Mouse (Mus musculus) G1E-ER4 (cell line): ENCODE results near the gene Actl6b. TPM values are rescaled to one million over a fixed set of nuclear protein-coding genes. Genes with fewer than 3 reads are reported as not detected.

Experiments used
- GATA1 ChIP-seq: IDR thresholded peaks from one replicate; pipeline ENCODE4 v1.8.0; 2012; ENCODE audit warnings: low read length, inconsistent platforms
- polyA plus RNA-seq: library from polyadenylated mRNA; stranded (reverse); fragments of >175 nt; gene quantifications from 2 replicates; pipeline ENCODE4 v1.2.3, GENCODE M21; 2012

Gene Actl6b
- not detected in 2 replicates for polyA plus RNA-seq

DNA sequence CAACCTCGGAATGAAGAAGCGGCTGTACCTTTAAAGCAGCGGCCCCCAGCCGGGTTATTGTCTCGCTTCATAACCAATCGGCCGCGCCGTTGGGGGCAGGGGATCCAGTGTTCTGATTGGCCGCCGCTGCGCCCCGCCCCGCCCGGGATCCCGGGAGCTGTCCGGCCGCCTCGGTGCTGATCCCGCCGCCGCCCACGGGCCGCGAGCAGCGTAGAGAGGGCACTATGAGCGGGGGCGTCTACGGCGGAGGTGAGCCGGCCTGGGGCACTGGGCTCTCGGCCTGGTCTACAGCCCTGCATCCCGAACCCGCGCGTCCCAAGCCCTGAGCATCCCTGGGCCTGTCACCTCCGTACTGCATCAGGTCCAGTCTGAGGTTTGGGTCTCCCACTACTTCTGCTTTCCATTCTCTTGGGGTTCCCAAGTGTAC lies at the start of gene Actl6b:
Gene Actl6b, plus strand, starts transcription at position 107 of the 427 bp plus-strand sequence.
- TF ChIP-seq GATA1: no peak

DNA sequence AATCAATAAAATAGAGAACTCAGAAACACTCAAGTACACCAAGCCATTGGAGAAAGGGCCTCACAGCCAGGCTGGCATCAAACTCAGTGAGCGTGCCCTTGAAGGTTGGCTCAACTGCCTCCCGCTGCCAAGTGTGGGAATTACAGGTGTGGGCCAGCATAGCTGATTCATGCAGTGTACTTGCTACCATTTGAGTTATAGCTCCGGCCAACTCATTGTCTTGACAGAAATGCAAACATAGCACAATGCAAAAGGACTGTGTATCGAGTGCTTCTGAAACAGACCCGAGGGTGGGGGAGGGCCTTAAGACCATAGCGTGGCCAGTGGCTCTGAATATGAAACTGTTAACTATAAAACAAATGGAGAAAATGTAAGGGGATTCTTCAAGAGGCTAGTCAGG lies 49.3 kb upstream of the Actl6b start:
- no peak for TF ChIP-seq GATA1

DNA sequence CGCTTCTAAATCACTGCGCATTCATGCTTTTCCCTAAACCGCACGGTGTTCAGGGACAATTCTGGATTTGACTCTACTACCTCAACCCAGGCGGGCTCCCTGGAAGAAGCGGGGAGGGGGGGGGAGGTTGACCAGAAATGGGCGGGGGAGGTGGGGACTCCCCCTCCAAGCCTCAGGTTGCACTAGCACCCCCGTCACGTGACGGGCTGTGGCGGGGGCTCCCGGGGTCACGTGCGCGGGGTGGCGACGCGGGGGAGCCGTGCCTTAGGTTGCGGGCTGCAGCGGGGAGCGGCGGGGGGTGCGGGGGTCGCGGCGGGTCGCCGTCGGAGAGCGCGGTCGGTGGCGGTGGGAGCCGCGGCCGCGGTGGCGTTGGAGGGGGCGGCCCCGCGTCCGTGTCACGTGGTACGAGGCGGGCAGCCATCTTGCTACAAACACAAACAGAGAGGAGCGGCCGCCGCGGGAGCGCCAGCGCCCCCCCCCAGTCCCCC lies 43.3 kb upstream of the Actl6b start:
- no peak for TF ChIP-seq GATA1

GRCm38 (mm10) chr5:137510573-137511390 lies 42.5 kb upstream of the Actl6b start:
- TF ChIP-seq GATA1: no peak

DNA sequence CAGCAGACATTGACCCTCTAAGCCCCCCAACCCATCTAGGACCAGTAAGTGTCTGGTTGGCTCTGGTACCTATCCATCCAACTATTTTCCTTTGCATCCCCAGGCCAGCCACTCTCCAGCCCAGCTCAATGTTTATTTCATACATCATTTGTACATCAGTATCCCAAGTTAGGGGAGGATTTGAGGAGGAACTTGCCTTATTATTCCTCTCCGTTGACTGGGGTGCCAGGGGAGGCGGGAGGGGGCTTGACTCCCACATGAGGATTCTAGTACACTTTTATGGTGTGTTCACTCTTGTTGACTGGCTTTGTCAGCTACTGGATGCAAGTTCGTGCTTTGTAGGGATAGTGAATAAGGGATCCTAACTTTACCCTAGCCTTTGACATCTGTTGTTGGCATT lies 41.6 kb upstream of the Actl6b start:
- TF ChIP-seq GATA1: no peak

GRCm38 (mm10) chr5:137512847-137513794 lies 40.2 kb upstream of the Actl6b start:
- no peak for TF ChIP-seq GATA1

- TF ChIP-seq GATA1: no peak
Observed at GRCm38 (mm10) chr5:137513951-137514721, 39.2 kb upstream of the Actl6b start.

DNA sequence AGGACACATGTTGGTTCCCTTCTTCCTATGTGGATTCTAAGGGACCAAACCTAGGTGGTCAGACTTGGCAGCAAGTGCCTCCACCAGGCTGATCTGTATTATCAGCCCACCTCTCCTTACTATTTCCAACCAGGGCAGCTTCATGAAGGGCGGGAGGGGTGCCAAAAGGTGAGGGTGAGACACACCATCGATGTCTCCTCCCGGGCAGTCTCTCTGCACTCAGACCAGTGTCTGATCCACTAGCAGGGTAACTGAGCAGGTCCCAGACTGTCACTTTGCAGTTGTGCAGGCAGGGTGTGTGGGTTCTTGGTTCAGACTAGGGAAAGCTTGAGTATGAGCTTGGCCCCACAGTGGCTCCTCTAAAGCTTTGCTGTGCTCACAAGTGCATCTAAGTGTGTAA lies 38.5 kb upstream of the Actl6b start:
- TF ChIP-seq GATA1: no peak

DNA sequence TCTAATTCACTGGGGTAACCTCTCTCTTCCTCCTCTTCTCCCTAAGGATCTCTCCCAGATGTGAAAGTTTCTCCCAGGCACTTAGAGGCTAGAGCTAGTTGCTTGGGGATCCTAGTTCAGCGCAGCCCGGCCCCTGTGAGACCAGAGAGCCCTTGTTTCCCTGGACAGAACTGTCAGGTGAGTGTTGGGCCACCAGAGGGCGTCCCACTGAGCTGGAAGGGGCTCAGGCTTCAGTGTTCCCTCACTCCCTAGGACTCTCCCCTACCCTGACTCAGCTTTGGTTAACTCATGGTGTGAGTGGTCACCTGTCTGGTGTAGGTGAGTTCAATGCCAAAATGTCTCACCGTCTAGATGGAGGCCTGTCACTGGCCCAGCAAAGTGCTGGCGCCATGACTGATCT lies 34.9 kb upstream of the Actl6b start, which contains the start of gene Gigyf1:
Gene Gigyf1, plus strand, starts transcription at position 113 of the 400 bp plus-strand sequence.
- no peak for TF ChIP-seq GATA1

DNA sequence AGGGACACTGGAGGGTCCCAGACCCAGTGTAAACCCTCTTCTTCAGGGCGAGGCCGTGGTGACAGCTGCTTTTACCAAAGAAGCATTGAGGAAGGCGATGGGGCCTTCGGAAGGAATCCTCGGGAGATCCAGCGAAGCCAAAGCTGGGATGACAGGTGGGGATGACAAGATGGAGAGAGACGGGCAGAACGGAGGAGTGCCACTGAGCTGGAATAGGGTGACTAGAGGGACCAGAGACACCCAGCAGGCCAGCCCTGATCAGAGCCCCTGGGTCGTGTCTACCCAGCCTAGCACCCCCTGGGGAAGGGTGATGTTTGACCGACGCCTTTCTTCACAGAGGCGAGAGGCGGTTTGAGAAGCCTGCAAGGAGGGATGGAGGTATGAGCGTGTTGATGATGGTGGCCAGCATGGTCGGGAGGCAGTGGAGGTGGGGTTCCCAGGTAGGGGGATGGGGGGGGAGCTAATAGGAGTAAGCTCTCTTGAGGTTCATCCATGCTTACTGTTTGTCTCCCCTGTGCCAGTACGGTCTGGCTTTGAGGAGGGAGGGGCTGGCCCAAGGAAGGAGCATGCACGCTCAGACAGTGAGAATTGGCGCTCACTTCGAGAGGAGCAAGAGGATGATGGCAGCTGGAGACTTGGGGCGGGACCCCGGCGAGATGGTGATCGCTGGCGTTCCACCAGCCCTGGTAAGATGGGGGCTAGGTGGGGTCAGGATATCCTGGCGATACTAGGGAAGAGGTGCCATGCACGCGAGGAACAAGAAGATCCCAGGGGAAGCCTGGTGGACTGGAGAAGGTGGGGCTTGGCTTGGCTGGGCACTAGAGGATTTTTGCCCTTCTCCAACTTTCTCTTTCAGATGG lies 33.4 kb upstream of the Actl6b start:
- TF ChIP-seq GATA1: no peak

DNA sequence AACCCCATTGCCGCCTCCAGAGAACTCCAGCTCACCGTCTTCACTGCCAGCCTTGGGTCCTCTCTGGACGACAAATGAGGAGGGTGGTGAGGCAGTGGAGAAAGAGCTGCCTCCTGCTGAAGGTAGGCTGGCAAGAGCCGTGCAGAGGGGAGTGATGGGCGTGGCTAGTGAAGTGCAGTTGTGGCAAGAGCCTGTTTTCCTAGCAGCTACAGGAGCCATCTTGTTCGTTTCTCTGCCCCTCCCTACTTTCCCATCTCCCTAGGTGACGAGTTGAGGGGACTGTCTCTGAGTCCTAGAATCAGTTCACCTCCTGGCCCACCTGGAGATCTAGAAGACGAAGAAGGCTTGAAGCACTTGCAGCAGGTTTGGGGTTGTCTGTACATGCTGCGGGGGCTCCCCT lies 31.5 kb upstream of the Actl6b start:
- TF ChIP-seq GATA1: no peak

DNA sequence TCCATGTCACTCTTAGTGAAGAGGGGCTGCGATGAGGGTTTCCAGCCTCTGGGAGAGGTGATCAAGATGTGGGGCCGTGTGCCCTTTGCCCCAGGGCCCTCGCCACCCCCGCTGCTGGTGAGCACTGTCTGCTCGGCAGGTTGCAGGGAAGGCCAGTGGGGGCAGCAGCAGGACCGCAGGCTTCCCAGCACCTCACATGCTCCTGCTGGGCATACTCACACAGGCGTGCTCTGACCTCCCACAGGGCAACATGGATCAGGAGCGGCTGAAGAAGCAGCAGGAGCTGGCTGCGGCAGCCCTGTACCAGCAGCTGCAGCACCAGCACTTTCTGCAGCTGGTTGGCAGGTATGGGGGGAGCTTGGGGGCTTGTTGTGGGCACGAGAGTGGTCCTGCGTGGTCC lies 30.6 kb upstream of the Actl6b start:
- no peak for TF ChIP-seq GATA1

GRCm38 (mm10) chr5:137523396-137524250 lies 29.7 kb upstream of the Actl6b start:
- no peak for TF ChIP-seq GATA1

- no peak for TF ChIP-seq GATA1
Observed at GRCm38 (mm10) chr5:137524251-137524515, 29.1 kb upstream of the Actl6b start.

DNA sequence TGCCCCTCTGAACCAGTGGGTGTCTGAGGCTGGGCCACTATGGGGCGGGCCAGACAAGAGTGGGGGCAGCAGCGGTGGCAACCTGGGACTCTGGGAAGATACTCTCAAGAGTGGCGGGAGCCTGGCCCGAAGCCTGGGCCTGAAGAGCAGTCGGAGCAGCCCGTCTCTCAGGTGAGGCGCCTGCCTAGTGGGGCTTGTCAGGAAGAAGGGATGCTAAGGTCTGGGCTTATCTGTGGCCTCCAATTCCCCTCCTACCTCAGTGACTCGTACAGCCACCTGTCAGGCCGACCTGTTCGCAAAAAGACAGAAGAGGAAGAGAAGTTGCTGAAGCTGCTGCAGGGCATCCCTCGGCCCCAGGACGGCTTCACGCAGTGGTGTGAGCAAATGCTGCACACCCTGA lies 28.6 kb upstream of the Actl6b start:
- no peak for TF ChIP-seq GATA1
